Comparison of ENCODE assay signal across 13 mouse cellular contexts in the genomic region with DNA sequence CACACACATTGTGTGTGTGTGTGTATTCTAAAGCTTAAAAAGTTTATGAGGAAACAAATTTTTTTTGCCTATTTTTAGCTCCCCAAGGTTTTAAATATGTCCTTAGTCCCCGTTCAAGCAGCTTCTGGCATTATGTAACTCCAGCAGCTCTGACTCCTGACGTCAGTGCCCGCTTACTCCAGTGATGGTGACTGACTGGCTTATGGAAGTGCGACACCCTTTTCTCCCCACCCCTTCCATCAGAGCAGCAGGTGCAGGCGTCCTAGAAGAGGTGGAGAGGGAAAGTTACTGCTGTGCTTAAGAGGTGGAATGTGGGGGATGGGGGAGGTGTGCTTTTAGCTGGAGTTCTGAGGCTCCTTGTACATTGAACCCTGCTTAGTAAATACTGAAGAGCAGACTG.
DNase-seq lines count a peak whose midpoint lies in the region; ATAC-seq and TF ChIP-seq lines count a peak whose summit lies in the region.
"Had no signal": no experiment of that assay in that cellular context is flagged by ENCODE, and none has a peak within 500 bp of the region (broad histone marks: within the 10 kb centered on the region; RNA-seq: fewer than 3 reads in every experiment).

No protein-coding gene starts in this region.

- 39% methylated on average over 5 of the region's 5 CpGs for WGBS in liver, postnatal 0 days (ENCODE audit: insufficient replicate concordance)

- no peaks in the 10 kb centered on the region for H3K4me1 ChIP-seq in liver, postnatal 0 days (ENCODE audit: insufficient read depth)
- H3K4me1 ChIP-seq: heart, embryonic 12.5 days had no signal

- TF ChIP-seq EP300 in liver, postnatal 0 days (IDR thresholded peaks at IDR 0.05; ENCODE audit: low read depth): no peak

- H3K36me3 ChIP-seq in liver, postnatal 0 days (replicated peaks; ENCODE audit: insufficient read depth, low read length): no peaks in the 10 kb centered on the region
- H3K36me3 ChIP-seq: G1E; heart, embryonic 12.5 days had no signal

- no peak overlapping the region for H3K4me3 ChIP-seq in liver, postnatal 0 days (ENCODE audit: low read depth, low read length)
- H3K4me3 ChIP-seq: heart, embryonic 12.5 days; myocyte had no signal

- DNase-seq in adrenal gland, adult (ENCODE audit: inconsistent age in 2 of 2, low spot score in 1 of 2): peak; percentile 48 to 75
- no peak for DNase-seq in adrenal gland, postnatal 4 days (ENCODE audit: low spot score in 2 of 2)
- peak; percentile 13 for DNase-seq in liver, postnatal 0 days
- DNase-seq in liver: no peak
- DNase-seq in kidney, postnatal 10 days: peak; percentile 13
- peak; percentile 22 for DNase-seq in right cerebral cortex, postnatal 14 days
- no peak for DNase-seq in thymus, postnatal 14 days
- DNase-seq: cerebellum, postnatal 14 days had no signal

- H3K27ac ChIP-seq in liver, postnatal 0 days (ENCODE audit: low read depth): no peak overlapping the region
- H3K27ac ChIP-seq: hindbrain, embryonic 14.5 days had no signal

- H3K27me3 ChIP-seq in liver, postnatal 0 days (ENCODE audit: insufficient read depth, low read length): no peaks in the 10 kb centered on the region

- no peak overlapping the region for H3K4me2 ChIP-seq in liver, postnatal 0 days (ENCODE audit: low read depth, low read length)
- H3K4me2 ChIP-seq: heart, embryonic 12.5 days; hindbrain, embryonic 14.5 days had no signal

- no peaks in the 10 kb centered on the region for H3K9me3 ChIP-seq in liver, postnatal 0 days (ENCODE audit: low read length)
- H3K9me3 ChIP-seq: G1E; heart, embryonic 12.5 days had no signal

- no peak overlapping the region for H3K9ac ChIP-seq in liver, postnatal 0 days (replicated peaks)
- H3K9ac ChIP-seq: heart, embryonic 12.5 days; hindbrain, embryonic 14.5 days had no signal

- ATAC-seq in liver, postnatal 0 days: peak; percentile 54; the same call in 1 of the 2 replicates
- ATAC-seq in activated CD4-positive, CD25-positive, alpha-beta regulatory T cell, adult 4 months: no peak

- TF ChIP-seq CTCF in liver, postnatal 0 days (IDR thresholded peaks at IDR 0.05; ENCODE audit: low read depth): no peak

Comparison
In these comparisons a context has a peak if more than half of its experiments do, and no peak if none do; other contexts are left out.
1. DNase-seq: peak in adrenal gland, adult (2 of 2), liver, postnatal 0 days (single experiment), kidney, postnatal 10 days (single experiment) and right cerebral cortex, postnatal 14 days (single experiment); none in adrenal gland, postnatal 4 days (0 of 2), liver (single experiment) and thymus, postnatal 14 days (single experiment).